Mouse (Mus musculus): ENCODE data around the gene Rai14. TPM values are rescaled to one million over a fixed set of nuclear protein-coding genes. Genes with fewer than 3 reads are reported as not detected.

The Rai14 gene
- polyA plus RNA-seq, 1 experiment from 2014 or later = 25.6 TPM

DNA sequence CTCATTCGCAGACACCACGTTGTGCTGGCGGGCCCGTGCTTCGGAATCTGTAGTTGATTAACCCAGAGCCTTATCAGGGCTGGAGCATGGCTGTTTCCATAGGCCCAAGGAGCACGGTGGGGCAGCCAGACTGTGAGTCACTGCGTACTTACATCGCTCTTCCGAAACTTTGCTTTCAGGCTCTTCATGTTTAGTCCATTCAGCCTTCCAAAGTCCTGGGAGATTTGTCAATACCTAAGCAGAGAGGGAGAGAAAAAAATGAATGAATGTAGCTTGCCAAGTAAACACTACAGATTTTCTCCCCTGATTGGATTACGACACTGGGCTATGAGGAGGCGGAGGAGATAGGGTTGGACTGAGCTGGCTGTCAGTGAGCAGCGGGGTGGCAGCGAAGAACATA, 24.2 kb downstream of the Rai14 start:
- Histone ChIP-seq H3K4me2 (peak overlapping the region; percentile 17), H3K4me3 (no peak overlapping the region), H3K9ac (no peak overlapping the region), H3K36me3 (no peaks in the 10 kb centered on the region), H3K27ac (ENCODE audit: poor library complexity, severe bottlenecking) (no peak overlapping the region), H3K27me3 (replicated peaks) (peaks cover 10% of the 10 kb centered on the region), H3K4me1 (replicated peaks) (peaks cover 38% of the 10 kb centered on the region), H3K9me3 (replicated peaks) (no peaks in the 10 kb centered on the region)
- peak; percentile 52; the same call in 1 of the 2 replicates for ATAC-seq (ENCODE audit: insufficient number of reproducible peaks, low FRiP score)
- 34% methylated on average over 13 of the region's 13 CpGs for WGBS

DNA sequence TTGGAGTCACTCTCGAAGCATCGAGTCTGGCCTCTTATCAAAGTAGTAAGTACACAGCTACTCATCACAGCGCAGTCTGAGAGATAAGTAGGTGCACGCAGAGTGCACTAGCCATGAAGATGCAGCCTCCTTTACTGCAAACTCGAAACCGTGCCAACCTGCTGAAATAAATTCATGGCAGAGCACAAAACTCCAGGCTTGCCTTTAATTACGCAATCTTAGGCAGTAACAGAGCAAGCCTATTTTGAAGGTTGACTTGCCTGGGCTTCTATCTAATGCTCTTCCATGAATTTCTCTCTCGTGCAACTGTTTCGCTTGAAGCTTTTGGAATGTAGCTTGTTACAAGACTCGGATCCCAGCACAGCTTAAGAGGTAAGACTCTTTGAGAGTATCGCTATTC, 25.1 kb downstream of the Rai14 start:
- 45% methylated on average over 11 of the region's 11 CpGs for WGBS
- H3K4me1 ChIP-seq (replicated peaks) = peaks cover 38% of the 10 kb centered on the region
- no peak overlapping the region for H3K9ac ChIP-seq
- H3K27ac ChIP-seq (ENCODE audit: poor library complexity, severe bottlenecking) = no peak overlapping the region
- no peak for ATAC-seq (ENCODE audit: insufficient number of reproducible peaks, low FRiP score)
- H3K4me2 ChIP-seq = no peak overlapping the region; the same call in 1 of the 2 replicates
- no peaks in the 10 kb centered on the region for H3K9me3 ChIP-seq (replicated peaks)
- no peaks in the 10 kb centered on the region for H3K36me3 ChIP-seq
- H3K4me3 ChIP-seq = no peak overlapping the region
- H3K27me3 ChIP-seq (replicated peaks) = peaks cover 10% of the 10 kb centered on the region

GRCm38 (mm10) chr15:10688686-10689085, 25.7 kb downstream of the Rai14 start:
- WGBS = 84% methylated on average over 5 of the region's 5 CpGs
- Histone ChIP-seq H3K4me2 (no peak overlapping the region), H3K4me1 (replicated peaks) (peaks cover 38% of the 10 kb centered on the region), H3K9ac (no peak overlapping the region), H3K27ac (ENCODE audit: poor library complexity, severe bottlenecking) (no peak overlapping the region), H3K36me3 (no peaks in the 10 kb centered on the region), H3K4me3 (no peak overlapping the region), H3K27me3 (replicated peaks) (peaks cover 10% of the 10 kb centered on the region), H3K9me3 (replicated peaks) (no peaks in the 10 kb centered on the region)
- ATAC-seq (ENCODE audit: insufficient number of reproducible peaks, low FRiP score) = no peak

GRCm38 (mm10) chr15:10687365-10687764, 27.1 kb downstream of the Rai14 start:
- Histone ChIP-seq H3K4me2 (no peak overlapping the region), H3K9ac (no peak overlapping the region), H3K9me3 (replicated peaks) (no peaks in the 10 kb centered on the region), H3K4me3 (no peak overlapping the region), H3K27ac (ENCODE audit: poor library complexity, severe bottlenecking) (no peak overlapping the region), H3K4me1 (replicated peaks) (peaks cover 38% of the 10 kb centered on the region), H3K27me3 (replicated peaks) (peaks cover 10% of the 10 kb centered on the region), H3K36me3 (no peaks in the 10 kb centered on the region)
- ATAC-seq (ENCODE audit: insufficient number of reproducible peaks, low FRiP score) = no peak
- WGBS = 87% methylated on average over 7 of the region's 7 CpGs

DNA sequence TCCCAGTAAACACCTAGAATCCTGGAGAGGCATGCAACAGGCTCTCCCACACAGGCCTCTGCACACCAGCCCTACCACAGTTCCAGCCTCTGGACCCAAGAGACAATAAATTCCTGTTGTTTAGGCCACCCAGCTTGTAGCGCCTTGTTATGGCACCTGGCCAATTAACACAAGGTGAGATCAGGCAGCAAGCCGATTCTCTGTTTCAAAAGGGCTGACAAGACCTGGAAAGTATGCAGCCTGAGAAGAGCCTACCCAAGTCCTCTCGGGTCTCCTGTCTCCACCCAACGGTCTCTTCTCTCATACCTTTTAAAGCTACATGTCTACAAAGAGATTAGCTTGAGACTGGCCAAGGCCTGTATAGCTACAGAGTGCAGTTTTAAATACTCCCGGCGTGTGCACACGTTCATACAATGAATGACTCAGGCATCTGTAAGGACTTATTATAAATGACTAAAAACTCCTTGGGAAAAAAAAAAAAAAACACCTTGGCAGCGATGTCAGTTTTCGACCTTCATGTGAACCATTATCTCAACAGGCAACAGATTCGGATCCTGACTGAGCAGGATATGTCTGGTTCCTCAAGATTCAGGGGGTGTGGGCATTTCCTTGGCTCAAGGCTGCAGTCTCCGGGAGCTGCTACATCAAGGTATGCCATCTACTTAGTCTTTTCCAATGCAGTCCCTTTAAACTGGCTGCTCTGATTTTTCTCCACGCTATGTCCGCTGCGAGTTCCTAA, 28.6 kb downstream of the Rai14 start:
- peaks cover 13% of the 10 kb centered on the region for H3K27me3 ChIP-seq (replicated peaks)
- H3K4me2 ChIP-seq = no peak overlapping the region
- peaks cover 31% of the 10 kb centered on the region for H3K4me1 ChIP-seq (replicated peaks)
- H3K9ac ChIP-seq = no peak overlapping the region
- 69% methylated on average over 14 of the region's 14 CpGs for whole genome bisulfite sequencing
- H3K4me3 ChIP-seq = no peak overlapping the region
- no peak for ATAC-seq (ENCODE audit: insufficient number of reproducible peaks, low FRiP score)
- H3K27ac ChIP-seq (ENCODE audit: poor library complexity, severe bottlenecking) = no peak overlapping the region
- no peaks in the 10 kb centered on the region for H3K9me3 ChIP-seq (replicated peaks)
- H3K36me3 ChIP-seq = no peaks in the 10 kb centered on the region

GRCm38 (mm10) chr15:10683687-10684203, 30.7 kb downstream of the Rai14 start:
- Histone ChIP-seq H3K4me2 (no peak overlapping the region), H3K9ac (no peak overlapping the region), H3K9me3 (replicated peaks) (no peaks in the 10 kb centered on the region), H3K27me3 (replicated peaks) (peaks cover 26% of the 10 kb centered on the region), H3K4me3 (no peak overlapping the region), H3K4me1 (replicated peaks) (peaks cover 19% of the 10 kb centered on the region), H3K36me3 (no peaks in the 10 kb centered on the region), H3K27ac (ENCODE audit: poor library complexity, severe bottlenecking) (no peak overlapping the region)
- ATAC-seq (ENCODE audit: insufficient number of reproducible peaks, low FRiP score) = no peak
- WGBS = 80% methylated on average over 9 of the region's 9 CpGs

- 82% methylated on average over 5 of the region's 5 CpGs for WGBS
- Histone ChIP-seq H3K27ac (ENCODE audit: poor library complexity, severe bottlenecking) (no peak overlapping the region), H3K27me3 (replicated peaks) (peaks cover 16% of the 10 kb centered on the region; the same call in 1 of the 2 replicates), H3K36me3 (no peaks in the 10 kb centered on the region), H3K9ac (no peak overlapping the region), H3K9me3 (replicated peaks) (no peaks in the 10 kb centered on the region), H3K4me3 (no peak overlapping the region), H3K4me1 (replicated peaks) (peaks cover 6% of the 10 kb centered on the region), H3K4me2 (no peak overlapping the region)
- ATAC-seq (ENCODE audit: insufficient number of reproducible peaks, low FRiP score) = no peak
These were observed 33.9 kb downstream of the Rai14 start for GRCm38 (mm10) chr15:10680514-10680913.

GRCm38 (mm10) chr15:10679571-10679970, 34.9 kb downstream of the Rai14 start:
- Histone ChIP-seq H3K9ac (no peak overlapping the region), H3K27ac (ENCODE audit: poor library complexity, severe bottlenecking) (no peak overlapping the region), H3K4me1 (replicated peaks) (peaks cover 5% of the 10 kb centered on the region), H3K4me3 (no peak overlapping the region), H3K36me3 (no peaks in the 10 kb centered on the region), H3K9me3 (replicated peaks) (no peaks in the 10 kb centered on the region), H3K27me3 (replicated peaks) (peaks cover 25% of the 10 kb centered on the region), H3K4me2 (no peak overlapping the region)
- 72% methylated on average over 4 of the region's 4 CpGs for WGBS
- peak; percentile 22; the same call in 1 of the 2 replicates for ATAC-seq (ENCODE audit: insufficient number of reproducible peaks, low FRiP score)

DNA sequence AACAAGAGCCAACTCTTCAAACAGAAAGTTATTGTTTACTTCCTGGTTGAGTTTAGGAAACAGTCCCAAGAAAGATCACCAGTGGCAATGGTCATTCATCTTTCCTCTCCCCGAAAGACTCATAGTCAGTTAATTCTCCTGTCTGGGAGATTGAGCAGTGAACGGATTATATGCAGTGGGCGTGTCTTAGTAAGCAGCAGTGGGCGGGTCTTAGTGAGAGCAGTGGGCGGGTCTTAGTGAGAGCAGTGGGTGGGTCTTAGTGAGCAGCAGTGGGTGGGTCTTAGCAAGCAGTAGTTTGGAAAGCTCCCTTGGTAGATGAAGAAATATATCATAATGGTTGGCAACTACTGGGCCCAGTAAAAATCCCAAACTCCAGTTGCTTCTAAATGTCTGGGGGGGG, 38.6 kb downstream of the Rai14 start:
- Histone ChIP-seq H3K9ac (no peak overlapping the region), H3K4me2 (no peak overlapping the region), H3K9me3 (replicated peaks) (no peaks in the 10 kb centered on the region), H3K4me1 (replicated peaks) (peaks cover 21% of the 10 kb centered on the region), H3K4me3 (no peak overlapping the region), H3K27me3 (replicated peaks) (peaks cover 33% of the 10 kb centered on the region), H3K27ac (ENCODE audit: poor library complexity, severe bottlenecking) (no peak overlapping the region), H3K36me3 (no peaks in the 10 kb centered on the region)
- 71% methylated on average over 5 of the region's 5 CpGs for WGBS
- ATAC-seq (ENCODE audit: insufficient number of reproducible peaks, low FRiP score) = no peak

GRCm38 (mm10) chr15:10672880-10673279, 41.5 kb downstream of the Rai14 start:
- no peak overlapping the region for H3K27ac ChIP-seq (ENCODE audit: poor library complexity, severe bottlenecking)
- H3K36me3 ChIP-seq = no peaks in the 10 kb centered on the region
- no peaks in the 10 kb centered on the region for H3K9me3 ChIP-seq (replicated peaks)
- H3K4me3 ChIP-seq = no peak overlapping the region
- peaks cover 25% of the 10 kb centered on the region for H3K4me1 ChIP-seq (replicated peaks)
- ATAC-seq (ENCODE audit: insufficient number of reproducible peaks, low FRiP score) = no peak
- H3K4me2 ChIP-seq = no peak overlapping the region
- no peak overlapping the region for H3K9ac ChIP-seq
- peaks cover 38% of the 10 kb centered on the region for H3K27me3 ChIP-seq (replicated peaks)
- 56% methylated on average over 5 of the region's 5 CpGs for WGBS

DNA sequence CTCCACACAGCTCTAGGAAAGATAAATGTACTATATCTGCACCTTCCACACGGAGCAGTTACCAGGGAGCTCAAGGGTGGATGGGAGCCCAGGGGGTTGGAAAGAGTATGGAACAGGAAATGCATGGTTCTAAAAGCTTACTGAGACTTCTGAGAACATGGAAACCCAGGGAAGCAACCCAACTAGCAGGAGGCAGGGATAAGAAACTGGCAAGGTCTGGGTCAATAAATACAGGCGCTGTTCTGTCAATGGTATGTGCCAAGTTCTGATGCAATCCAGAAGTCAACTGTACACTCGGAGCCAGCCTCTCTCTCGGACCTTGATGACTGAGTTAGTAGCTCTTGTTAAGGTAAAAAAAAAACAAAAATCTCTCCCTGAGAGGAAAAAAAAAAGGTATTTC, 42.6 kb downstream of the Rai14 start:
- H3K4me2 ChIP-seq = no peak overlapping the region
- no peak overlapping the region for H3K4me3 ChIP-seq
- peaks cover 35% of the 10 kb centered on the region for H3K4me1 ChIP-seq (replicated peaks)
- no peaks in the 10 kb centered on the region for H3K9me3 ChIP-seq (replicated peaks)
- H3K9ac ChIP-seq = no peak overlapping the region
- 42% methylated on average over 4 of the region's 4 CpGs for WGBS
- peak overlapping the region; percentile 37; the same call in 1 of the 2 replicates for H3K27ac ChIP-seq (ENCODE audit: poor library complexity, severe bottlenecking)
- H3K27me3 ChIP-seq (replicated peaks) = peaks cover 38% of the 10 kb centered on the region
- ATAC-seq (ENCODE audit: insufficient number of reproducible peaks, low FRiP score) = no peak
- no peaks in the 10 kb centered on the region for H3K36me3 ChIP-seq
